Mouse (Mus musculus) adrenal gland, postnatal 4 days (tissue): Measurements from ENCODE around the gene H2-Ab1. TPM values are rescaled to one million over a fixed set of nuclear protein-coding genes. Genes with fewer than 3 reads are reported as not detected.
A peak's percentile ranks its signal among the peaks of the same experiment; 100 is the strongest.

Experiments
- DNase-seq, 2 experiments: peaks; one replicate each; pipeline ENCODE4 v3.0.0; 2021 to 2022; ENCODE audit warnings: low spot score in 2 of 2, mixed read lengths in 2 of 2
- total RNA-seq, 2 experiments: library from RNA; stranded (reverse); gene quantifications; 2 replicates each; pipeline ENCODE4 v1.2.3; 2021

Gene H2-Ab1
- total RNA-seq, 2 experiments from 2014 or later: 11.1 to 12.8 TPM

DNA sequence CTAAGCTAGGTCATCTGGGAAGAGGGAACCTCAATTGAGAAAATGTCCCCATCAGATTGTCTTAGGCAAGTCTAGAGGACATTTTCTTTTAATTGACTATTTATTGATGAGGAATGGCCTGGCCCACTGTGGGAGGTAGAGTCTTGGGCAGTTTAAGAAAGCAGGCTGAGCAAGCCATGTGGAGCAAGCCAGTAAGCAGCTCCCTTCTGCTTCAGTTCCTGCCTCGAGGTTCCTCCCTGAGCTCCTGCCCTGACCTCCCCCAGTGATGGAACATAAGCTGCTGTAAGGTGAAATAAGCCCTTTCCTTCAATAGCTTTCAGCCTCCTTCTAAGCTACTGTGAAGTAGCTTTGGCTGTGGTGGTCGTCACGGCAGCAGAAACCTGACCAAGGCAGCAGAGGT is 19.7 kb upstream of the H2-Ab1 start:
- DNase-seq: no peak

GRCm38 (mm10) chr17:34238706-34239105 is 18.8 kb upstream of the H2-Ab1 start, which contains the start of gene H2-Ob:
Gene H2-Ob, plus strand, starts transcription at chr17:34238903.
- no peak for DNase-seq

DNA sequence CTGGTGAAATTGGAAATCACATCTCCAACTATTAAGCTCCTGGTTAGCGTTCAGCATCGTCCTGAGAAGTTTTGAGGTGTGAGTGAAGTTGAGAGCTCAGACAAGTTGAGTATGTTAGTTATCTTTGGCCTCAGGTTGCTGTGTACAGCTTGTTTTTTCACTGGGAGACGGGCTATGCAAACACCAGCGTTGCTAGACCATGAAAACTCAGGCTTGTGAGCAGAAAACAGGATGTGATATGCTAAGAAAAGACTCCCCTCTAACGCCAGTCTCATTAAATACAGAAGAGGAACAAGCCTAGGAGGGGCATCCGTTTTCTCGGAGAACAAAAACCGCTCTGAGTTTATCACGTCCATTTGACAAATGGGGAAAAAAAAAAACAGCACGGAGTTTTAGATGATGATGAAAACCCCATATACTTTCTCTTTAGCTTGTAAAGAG is 17.9 kb upstream of the H2-Ab1 start:
- no peak for DNase-seq

GRCm38 (mm10) chr17:34240366-34240765 is 17.1 kb upstream of the H2-Ab1 start:
- no peak for DNase-seq

DNA sequence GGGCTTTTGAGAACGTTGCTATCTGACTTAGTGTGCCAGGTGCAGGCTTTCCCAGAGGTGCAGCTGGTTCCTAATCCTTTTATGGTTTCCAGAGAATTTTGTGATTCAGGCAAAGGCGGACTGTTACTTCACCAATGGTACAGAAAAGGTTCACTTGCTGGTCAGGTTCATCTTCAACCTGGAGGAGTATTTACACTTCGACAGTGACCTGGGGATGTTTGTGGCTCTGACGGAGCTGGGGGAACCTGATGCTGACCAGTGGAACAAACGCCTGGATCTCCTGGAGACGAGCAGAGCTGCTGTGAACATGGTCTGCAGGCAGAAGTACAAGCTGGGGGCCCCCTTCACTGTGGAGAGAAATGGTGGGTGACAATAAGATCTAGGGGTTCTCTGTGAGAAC is 16.6 kb upstream of the H2-Ab1 start:
- no peak for DNase-seq

DNA sequence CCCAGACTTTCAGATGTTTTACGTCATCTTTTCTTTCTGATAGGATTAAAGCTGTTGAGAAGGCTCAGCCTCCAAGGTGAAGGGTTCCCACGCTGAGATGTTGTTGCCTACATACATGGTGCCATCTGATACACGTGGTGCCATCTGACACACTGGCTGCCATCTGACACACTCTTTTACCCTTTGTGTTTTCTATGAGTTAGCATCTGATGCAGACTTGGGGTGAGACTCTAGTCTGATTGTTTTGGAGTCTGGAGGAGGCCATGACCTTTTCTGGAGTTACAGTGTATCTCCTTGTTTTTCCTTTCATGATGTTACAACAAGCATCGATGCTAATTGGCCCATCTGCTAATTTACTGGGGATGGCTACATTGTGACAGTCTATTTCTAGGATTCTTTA is 12.8 kb upstream of the H2-Ab1 start:
- no peak for DNase-seq

DNA sequence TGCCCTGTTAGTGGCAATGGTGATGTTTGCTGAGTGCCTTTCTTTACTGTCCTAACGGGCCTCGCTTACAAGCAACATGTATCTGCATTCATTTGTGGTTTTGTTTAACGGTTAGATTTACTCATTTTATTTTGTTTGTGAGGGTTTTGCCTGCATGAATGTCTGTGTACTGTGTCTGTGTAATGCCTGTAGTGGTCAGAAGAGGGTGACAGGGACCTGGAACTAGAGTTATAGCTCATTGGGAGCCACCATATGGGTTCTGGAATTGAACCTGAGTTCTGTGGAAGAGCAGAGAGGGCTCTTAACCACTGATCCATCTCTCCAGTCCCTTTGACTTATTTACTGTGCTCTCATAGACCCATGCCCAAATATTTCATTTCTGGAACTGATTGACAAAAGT is 10.4 kb upstream of the H2-Ab1 start:
- no peak for DNase-seq

- DNase-seq: no peak
Observed at GRCm38 (mm10) chr17:34248764-34249163, 8.7 kb upstream of the H2-Ab1 start.

GRCm38 (mm10) chr17:34249361-34249760 is 8.1 kb upstream of the H2-Ab1 start:
- no peak for DNase-seq

- no peak for DNase-seq
Observed at GRCm38 (mm10) chr17:34249878-34250277, 7.6 kb upstream of the H2-Ab1 start.

DNA sequence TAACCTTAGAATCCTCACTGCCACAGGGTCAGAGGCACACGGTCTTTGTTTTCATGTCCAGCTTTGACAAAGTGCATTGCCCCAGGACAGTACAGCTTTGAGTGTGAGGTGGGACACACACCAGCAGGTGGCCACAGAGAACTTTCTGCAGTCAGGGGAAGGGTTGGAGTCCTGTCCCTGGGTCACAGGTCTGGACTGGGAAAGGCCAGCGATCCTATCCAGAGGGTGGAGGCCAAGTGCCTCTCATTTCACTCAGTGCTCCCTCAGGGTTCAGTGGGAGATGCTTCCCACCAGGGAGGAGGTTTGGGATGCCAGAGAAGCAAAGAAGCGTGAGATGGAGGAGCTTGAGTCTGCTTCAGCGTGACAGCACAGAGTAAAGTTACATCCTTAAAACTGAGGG is 5.8 kb upstream of the H2-Ab1 start:
- no peak for DNase-seq

DNA sequence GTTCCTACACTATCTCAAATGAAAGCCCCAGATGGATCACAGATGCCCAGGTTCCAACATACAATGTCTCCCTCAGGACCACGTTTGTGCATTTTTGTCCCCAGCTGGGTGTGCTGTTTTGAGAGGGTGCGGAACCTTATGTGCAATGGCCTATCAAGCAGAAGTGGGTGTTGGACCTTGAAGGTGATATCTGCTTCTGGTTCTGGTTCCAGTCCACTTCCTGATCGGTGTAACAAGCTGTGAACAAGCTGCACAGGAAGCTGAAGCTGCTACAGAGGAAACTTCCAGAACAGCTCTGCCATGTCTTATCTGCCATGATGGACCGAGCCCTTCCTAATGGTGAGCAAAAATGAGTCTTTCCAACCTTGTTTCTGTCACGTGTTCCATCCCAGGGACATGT is 988 bp upstream of the H2-Ab1 start:
- no peak for DNase-seq

DNA sequence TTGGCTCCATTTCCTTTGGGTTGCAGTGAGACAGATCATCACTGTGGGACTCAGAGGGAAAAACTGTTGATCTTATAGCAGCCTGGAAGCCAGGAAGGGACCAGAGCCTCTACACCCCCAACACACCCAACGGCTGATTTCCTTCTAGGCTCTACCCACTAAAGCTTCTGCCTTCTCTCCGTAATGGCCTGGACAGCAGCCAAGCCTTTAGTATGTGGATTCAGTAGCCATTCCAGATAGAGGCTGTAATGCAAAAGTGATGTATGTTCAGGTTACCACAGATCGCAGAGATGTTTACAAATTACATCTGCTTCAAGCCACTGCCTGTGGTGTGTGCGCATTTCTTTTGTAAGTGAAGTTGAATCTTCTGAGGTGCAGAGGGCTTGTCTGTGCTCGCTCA is 3.1 kb downstream of the H2-Ab1 start:
- DNase-seq: no peak

- DNase-seq: peak in 1 of 2 experiments; percentile 18
Observed at GRCm38 (mm10) chr17:34261502-34261901, 4.0 kb downstream of the H2-Ab1 start.

GRCm38 (mm10) chr17:34263068-34263467 is 5.6 kb downstream of the H2-Ab1 start:
- DNase-seq: peak in 1 of 2 experiments; percentile 25

GRCm38 (mm10) chr17:34263811-34264371 is 6.4 kb downstream of the H2-Ab1 start:
- no peak for DNase-seq

GRCm38 (mm10) chr17:34264452-34265351 is 7.2 kb downstream of the H2-Ab1 start:
- no peak for DNase-seq

- no peak for DNase-seq
Observed at GRCm38 (mm10) chr17:34268262-34268661, 10.8 kb downstream of the H2-Ab1 start.

- DNase-seq: no peak
Observed at GRCm38 (mm10) chr17:34268748-34269147, 11.3 kb downstream of the H2-Ab1 start.

DNA sequence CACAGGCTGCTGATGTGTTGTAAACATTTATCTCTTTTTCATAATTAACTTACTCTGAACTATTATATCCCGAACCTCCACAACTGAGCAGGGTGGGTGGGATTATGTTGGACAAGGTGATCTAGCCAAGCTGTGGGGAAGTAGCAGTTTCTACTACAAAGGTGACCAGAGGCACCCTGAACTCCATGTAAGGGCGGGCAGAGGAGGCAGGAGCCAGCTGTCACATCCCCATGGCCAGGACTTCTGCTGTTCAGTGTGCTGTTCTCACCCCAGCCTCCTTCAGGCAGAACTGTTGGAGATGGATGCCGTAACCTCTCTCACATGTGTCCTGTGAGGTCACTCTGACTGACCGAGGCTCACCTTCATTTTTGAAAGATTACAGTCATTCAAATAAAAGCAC is 12.3 kb downstream of the H2-Ab1 start:
- DNase-seq: no peak

DNA sequence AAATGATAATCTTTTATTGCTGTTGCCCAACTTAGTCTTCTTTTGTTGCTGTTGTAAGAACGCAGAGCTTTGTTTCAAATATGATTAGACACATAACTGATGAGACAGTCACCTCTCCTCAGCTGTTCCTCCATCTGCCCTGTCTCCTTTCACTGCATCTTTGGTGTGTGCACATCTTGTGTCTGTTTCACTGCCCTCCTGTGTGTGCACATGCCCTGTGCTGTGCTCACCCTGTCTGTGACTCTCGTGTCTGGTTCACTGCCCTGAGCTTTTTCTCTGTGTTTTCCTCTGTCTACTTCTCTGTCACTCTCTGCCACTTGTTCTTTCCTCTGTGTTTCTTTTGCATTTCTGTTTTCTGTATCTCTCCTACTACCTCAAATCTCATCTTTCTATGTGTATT is 12.7 kb downstream of the H2-Ab1 start:
- no peak for DNase-seq

DNA sequence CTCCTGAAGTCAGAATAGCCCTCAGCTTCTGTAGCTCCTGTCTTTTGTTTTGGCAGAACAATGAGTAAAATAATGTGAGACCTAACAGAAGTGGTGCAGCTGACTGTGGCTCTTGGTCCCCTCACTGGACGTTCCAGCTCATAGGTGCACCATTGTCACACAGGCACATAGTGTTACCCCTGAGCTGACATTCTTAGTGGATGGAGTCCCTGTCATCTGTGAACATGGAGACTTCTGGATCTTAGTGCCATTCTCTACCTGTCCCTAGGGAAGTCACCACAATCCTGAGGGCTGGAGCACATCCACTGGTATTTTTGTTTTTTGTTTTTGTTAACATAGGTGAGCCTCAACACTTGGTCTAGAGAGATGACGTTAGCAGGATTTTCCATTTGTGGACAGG is 13.5 kb downstream of the H2-Ab1 start:
- no peak for DNase-seq

GRCm38 (mm10) chr17:34272102-34272501 is 14.6 kb downstream of the H2-Ab1 start:
- DNase-seq: no peak
